Comparison of ENCODE assay signal across 23 mouse cellular contexts in the genomic region with DNA sequence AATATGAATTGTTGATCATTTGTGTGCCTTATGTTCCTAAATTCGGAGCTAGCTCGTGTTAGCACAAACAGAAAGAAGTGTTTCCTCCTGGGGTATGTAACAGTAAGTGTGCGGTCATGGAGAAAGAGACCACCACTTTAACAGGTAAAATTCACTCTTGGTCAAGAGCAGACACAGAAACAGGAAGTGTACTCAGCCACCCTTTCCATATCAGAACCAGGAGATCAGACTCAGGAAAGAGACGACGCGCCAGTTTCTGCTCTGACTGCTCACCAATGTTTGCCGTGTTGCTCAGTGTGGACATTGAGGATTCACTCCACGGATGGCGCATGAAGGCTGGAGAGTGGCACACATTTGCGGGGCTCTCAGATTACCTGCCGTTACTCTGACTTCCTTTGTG.
A peak's percentile ranks its signal among the peaks of the same experiment; 100 is the strongest.
DNase-seq lines count a peak whose midpoint lies in the region; ATAC-seq lines count a peak whose summit lies in the region.
"Had no signal": no experiment of that assay in that cellular context is flagged by ENCODE, and none has a peak within 500 bp of the region (broad histone marks: within the 10 kb centered on the region; RNA-seq: fewer than 3 reads in every experiment).

No protein-coding gene starts in this region.

- no peaks in the 10 kb centered on the region for H3K27me3 ChIP-seq in intestine, embryonic 16.5 days (replicated peaks; ENCODE audit: control insufficient read depth, insufficient read depth, low read length)
- H3K27me3 ChIP-seq in intestine, embryonic 15.5 days (replicated peaks): no peaks in the 10 kb centered on the region
- peaks cover 8% of the 10 kb centered on the region for H3K27me3 ChIP-seq in megakaryocyte, embryonic 14.5 days (replicated peaks)
- H3K27me3 ChIP-seq: embryonic facial prominence, embryonic 15.5 days; midbrain, embryonic 12.5 days had no signal

- H3K4me2 ChIP-seq in intestine, embryonic 16.5 days (ENCODE audit: low read depth, low read length): no peak overlapping the region
- no peak overlapping the region for H3K4me2 ChIP-seq in intestine, embryonic 15.5 days (replicated peaks)
- H3K4me2 ChIP-seq: embryonic facial prominence, embryonic 15.5 days; lung, embryonic 14.5 days; midbrain, embryonic 12.5 days had no signal

- H3K4me3 ChIP-seq in intestine, embryonic 16.5 days (ENCODE audit: low read length): no peak overlapping the region
- no peak overlapping the region for H3K4me3 ChIP-seq in intestine, embryonic 15.5 days (replicated peaks)
- H3K4me3 ChIP-seq in megakaryocyte, embryonic 14.5 days (replicated peaks): peak overlapping the region; percentile 9
- H3K4me3 ChIP-seq: embryonic facial prominence, embryonic 15.5 days; heart, adult 2 months; limb, embryonic 10.5 days; midbrain, embryonic 12.5 days had no signal

- H3K27ac ChIP-seq in intestine, embryonic 16.5 days (ENCODE audit: low read length): no peak overlapping the region
- no peak overlapping the region for H3K27ac ChIP-seq in intestine, embryonic 15.5 days
- H3K27ac ChIP-seq: embryonic facial prominence, embryonic 15.5 days; heart, adult 2 months; limb, embryonic 10.5 days; midbrain, embryonic 12.5 days had no signal

- H3K36me3 ChIP-seq in intestine, embryonic 16.5 days (ENCODE audit: control insufficient read depth, insufficient read depth, low read length): no peaks in the 10 kb centered on the region
- H3K36me3 ChIP-seq in intestine, embryonic 15.5 days: no peaks in the 10 kb centered on the region
- peaks cover 1% of the 10 kb centered on the region for H3K36me3 ChIP-seq in megakaryocyte, embryonic 14.5 days (replicated peaks; ENCODE audit: low read length)
- H3K36me3 ChIP-seq: embryonic facial prominence, embryonic 15.5 days; limb, embryonic 10.5 days; midbrain, embryonic 12.5 days had no signal

- 0 out of 2 replicates have a peak overlapping the region, but pooled peaks have one; percentile 12 for H3K9ac ChIP-seq in intestine, embryonic 16.5 days (ENCODE audit: low read depth, low read length)
- no peak overlapping the region for H3K9ac ChIP-seq in intestine, embryonic 15.5 days
- H3K9ac ChIP-seq: embryonic facial prominence, embryonic 15.5 days; lung, embryonic 14.5 days; midbrain, embryonic 12.5 days had no signal

- peaks cover 14% of the 10 kb centered on the region for H3K4me1 ChIP-seq in intestine, embryonic 16.5 days (ENCODE audit: control insufficient read depth, insufficient read depth, low read length)
- H3K4me1 ChIP-seq in intestine, embryonic 15.5 days (replicated peaks): peaks cover 3% of the 10 kb centered on the region; the same call in 1 of the 2 replicates
- H3K4me1 ChIP-seq in megakaryocyte, embryonic 14.5 days: peaks cover 65% of the 10 kb centered on the region
- H3K4me1 ChIP-seq: embryonic facial prominence, embryonic 15.5 days had no signal

- ATAC-seq in intestine, embryonic 16.5 days: no peak
- no peak for ATAC-seq in intestine, embryonic 15.5 days
- ATAC-seq: activated CD4-positive, CD25-positive, alpha-beta regulatory T cell, adult 4 months; forebrain, embryonic 16.5 days; inflammation-experienced regulatory T-cells, adult 6 months had no signal

- no peaks in the 10 kb centered on the region for H3K9me3 ChIP-seq in intestine, embryonic 16.5 days (ENCODE audit: control insufficient read depth, low read length)
- H3K9me3 ChIP-seq in intestine, embryonic 15.5 days: no peaks in the 10 kb centered on the region
- no peaks in the 10 kb centered on the region for H3K9me3 ChIP-seq in megakaryocyte, embryonic 14.5 days
- H3K9me3 ChIP-seq: embryonic facial prominence, embryonic 15.5 days; limb, embryonic 10.5 days; midbrain, embryonic 12.5 days had no signal

- DNase-seq in thymus, postnatal 0 days (ENCODE audit: low spot score): peak; percentile 30
- no peak for DNase-seq in thymus, postnatal 14 days
- no peak for DNase-seq in layer of hippocampus, adult 11-12 months (ENCODE audit: low spot score)
- DNase-seq in right cerebral cortex, adult 18-20 months: no peak
- no peak for DNase-seq in urinary bladder, postnatal 4 days (ENCODE audit: low spot score in 2 of 2)
- DNase-seq: adrenal gland, postnatal 25 days; cerebellum, adult 11-12 months; cerebellum, postnatal 25 days; heart, adult 2 months; heart, postnatal 36 days; kidney, adult 9 months; kidney, postnatal 36 days; lung, embryonic 14.5 days; lung, postnatal 36 days had no signal

- 65% methylated on average over 11 of the region's 11 CpGs for WGBS in intestine, embryonic 16.5 days
- WGBS in intestine, embryonic 15.5 days: 67% methylated on average over 11 of the region's 11 CpGs
